Mouse (Mus musculus) heart, embryonic 15.5 days (tissue): Measurements from ENCODE around the gene Olr1. TPM values are rescaled to one million over a fixed set of nuclear protein-coding genes. Genes with fewer than 3 reads are reported as not detected.
"Not testable (repeated sequence)": the region's sequence is repeated elsewhere in the genome, so short reads cannot be mapped to it uniquely, and the experiment has no call there.

Source experiments
- ATAC-seq: fragments of 200-750 bp; cut with Nextera tagmentation; replicated peaks from 2 replicates; pipeline ENCODE4 v1.8.0; 2017; ENCODE audit warnings: low read depth, moderate TSS enrichment; ENCODE audit not compliant: insufficient number of reproducible peaks, insufficient read depth, low FRiP score
- H3K27ac ChIP-seq: fragments of 300-500 bp; sonication (generic); 2 replicates; pipeline ENCODE4 v1.5.1; 2015; ENCODE audit warnings: mild to moderate bottlenecking, inconsistent platforms
- H3K27me3 ChIP-seq: fragments of 300-500 bp; sonication (generic); 2 replicates; pipeline ENCODE4 v1.6.1; 2015; ENCODE audit warnings: inconsistent platforms
- H3K36me3 ChIP-seq: fragments of 300-500 bp; sonication (generic); 2 replicates; pipeline ENCODE4 v1.6.1; 2015; ENCODE audit warnings: mild to moderate bottlenecking, inconsistent platforms
- H3K4me1 ChIP-seq: fragments of 300-500 bp; sonication (generic); replicated peaks from 2 replicates; pipeline ENCODE4 v1.6.1; 2015; ENCODE audit warnings: inconsistent platforms
- H3K4me2 ChIP-seq: fragments of 300-500 bp; sonication (generic); 2 replicates; pipeline ENCODE4 v1.6.1; 2015; ENCODE audit warnings: inconsistent platforms, mild to moderate bottlenecking, moderate library complexity
- H3K4me3 ChIP-seq: fragments of 300-500 bp; sonication (generic); 2 replicates; pipeline ENCODE4 v1.5.1; 2015; ENCODE audit warnings: mild to moderate bottlenecking, inconsistent platforms
- H3K9ac ChIP-seq: fragments of 300-500 bp; sonication (generic); 2 replicates; pipeline ENCODE4 v1.6.1; 2015; ENCODE audit warnings: mild to moderate bottlenecking, inconsistent platforms
- H3K9me3 ChIP-seq: fragments of 300-500 bp; sonication (generic); replicated peaks from 2 replicates; pipeline ENCODE4 v1.6.1; 2016; ENCODE audit warnings: inconsistent platforms
- WGBS: fragments of 180-500 bp; shearing (Covaris S2); methylation state at CpG from one replicate; pipeline ENCODE4 v1.1.7; 2015; ENCODE audit warnings: mixed read lengths; 5-methylcytosine and 5-hydroxymethylcytosine counted together
- polyA plus RNA-seq: library from polyadenylated mRNA; unstranded; fragments of >200 nt; fragmentation: Nextera tagmentation; extraction: Ambion mirVana; gene quantifications from 2 replicates; pipeline ENCODE4 v1.2.1, GENCODE M21; 2015

The Olr1 gene
- polyA plus RNA-seq, 1 experiment from 2014 or later: 0.30 TPM

GRCm38 (mm10) chr6:129510120-129510911, 3.4 kb upstream of the Olr1 start:
- no peak for ATAC-seq
- Histone ChIP-seq H3K4me3 (no peak overlapping the region), H3K36me3 (no peaks in the 10 kb centered on the region), H3K27ac (no peak overlapping the region), H3K9me3 (no peaks in the 10 kb centered on the region), H3K4me1 (peaks cover 6% of the 10 kb centered on the region; the same call in 1 of the 2 replicates), H3K27me3 (no peaks in the 10 kb centered on the region), H3K4me2 (no peak overlapping the region), H3K9ac (no peak overlapping the region)
- WGBS: 71% methylated on average over 6 of the region's 6 CpGs

GRCm38 (mm10) chr6:129503471-129503870, 3.5 kb downstream of the Olr1 start:
- Histone ChIP-seq H3K9ac (no peak overlapping the region), H3K4me1 (no peaks in the 10 kb centered on the region), H3K4me3 (no peak overlapping the region), H3K36me3 (no peaks in the 10 kb centered on the region), H3K27ac (no peak overlapping the region), H3K4me2 (no peak overlapping the region), H3K9me3 (peaks cover 5% of the 10 kb centered on the region; the same call in 1 of the 2 replicates), H3K27me3 (no peaks in the 10 kb centered on the region)
- 74% methylated on average over 2 of the region's 2 CpGs for WGBS
- ATAC-seq: no peak

- not testable (repeated sequence) for H3K27ac ChIP-seq, H3K27me3 ChIP-seq, H3K9ac ChIP-seq, ATAC-seq, H3K4me3 ChIP-seq, H3K9me3 ChIP-seq, H3K4me2 ChIP-seq, H3K4me1 ChIP-seq, H3K36me3 ChIP-seq
- 79% methylated on average over 1 of the region's 1 CpGs for WGBS
These were observed 7.4 kb downstream of the Olr1 start for GRCm38 (mm10) chr6:129499516-129499915.

- H3K4me1 ChIP-seq: no peaks in the 10 kb centered on the region
- 83% methylated on average over 3 of the region's 3 CpGs for WGBS
- H3K36me3 ChIP-seq: no peaks in the 10 kb centered on the region
- H3K9ac ChIP-seq: no peak overlapping the region
- H3K27me3 ChIP-seq: no peaks in the 10 kb centered on the region
- no peak overlapping the region for H3K4me2 ChIP-seq
- no peak for ATAC-seq
- no peak overlapping the region for H3K27ac ChIP-seq
- H3K4me3 ChIP-seq: no peak overlapping the region
- H3K9me3 ChIP-seq: 0 out of 2 replicates have a peak, but pooled peaks cover 3% of the 10 kb centered on the region
These were observed 9.4 kb downstream of the Olr1 start for GRCm38 (mm10) chr6:129497345-129498218.

GRCm38 (mm10) chr6:129494924-129495323, 12.0 kb downstream of the Olr1 start:
- Histone ChIP-seq H3K4me3 (no peak overlapping the region), H3K27ac (no peak overlapping the region), H3K36me3 (no peaks in the 10 kb centered on the region), H3K9me3 (no peaks in the 10 kb centered on the region), H3K4me2 (no peak overlapping the region), H3K9ac (no peak overlapping the region), H3K27me3 (no peaks in the 10 kb centered on the region), H3K4me1 (no peaks in the 10 kb centered on the region)
- no peak for ATAC-seq
- WGBS: 66% methylated on average over 4 of the region's 4 CpGs

- no peak overlapping the region for H3K9ac ChIP-seq
- H3K36me3 ChIP-seq: no peaks in the 10 kb centered on the region
- H3K4me3 ChIP-seq: no peak overlapping the region
- no peaks in the 10 kb centered on the region for H3K9me3 ChIP-seq
- WGBS: 61% methylated on average over 8 of the region's 8 CpGs
- H3K4me2 ChIP-seq: no peak overlapping the region
- H3K4me1 ChIP-seq: no peaks in the 10 kb centered on the region
- ATAC-seq: no peak
- no peaks in the 10 kb centered on the region for H3K27me3 ChIP-seq
- no peak overlapping the region for H3K27ac ChIP-seq
These were observed 26.6 kb downstream of the Olr1 start for GRCm38 (mm10) chr6:129480089-129480958.

- no peak overlapping the region for H3K9ac ChIP-seq
- no peak overlapping the region for H3K4me2 ChIP-seq
- 29% methylated on average over 13 of the region's 13 CpGs for WGBS
- H3K4me3 ChIP-seq: no peak overlapping the region
- no peaks in the 10 kb centered on the region for H3K9me3 ChIP-seq
- no peaks in the 10 kb centered on the region for H3K4me1 ChIP-seq
- no peak for ATAC-seq
- no peaks in the 10 kb centered on the region for H3K27me3 ChIP-seq
- no peak overlapping the region for H3K27ac ChIP-seq
- no peaks in the 10 kb centered on the region for H3K36me3 ChIP-seq
These were observed 30.4 kb downstream of the Olr1 start for GRCm38 (mm10) chr6:129476404-129477126.

GRCm38 (mm10) chr6:129472627-129473026, 34.3 kb downstream of the Olr1 start:
- Histone ChIP-seq H3K9me3 (no peaks in the 10 kb centered on the region), H3K4me1 (no peaks in the 10 kb centered on the region), H3K27ac (no peak overlapping the region), H3K9ac (no peak overlapping the region), H3K4me3 (no peak overlapping the region), H3K27me3 (no peaks in the 10 kb centered on the region), H3K36me3 (no peaks in the 10 kb centered on the region), H3K4me2 (no peak overlapping the region)
- 69% methylated on average over 5 of the region's 5 CpGs for WGBS
- ATAC-seq: no peak

- no peak overlapping the region for H3K4me3 ChIP-seq
- H3K9ac ChIP-seq: no peak overlapping the region
- H3K4me2 ChIP-seq: no peak overlapping the region
- no peak for ATAC-seq
- no peaks in the 10 kb centered on the region for H3K4me1 ChIP-seq
- WGBS: 86% methylated on average over 6 of the region's 6 CpGs
- no peak overlapping the region for H3K27ac ChIP-seq
- no peaks in the 10 kb centered on the region for H3K27me3 ChIP-seq
- no peaks in the 10 kb centered on the region for H3K36me3 ChIP-seq
- no peaks in the 10 kb centered on the region for H3K9me3 ChIP-seq
These were observed 35.6 kb downstream of the Olr1 start for GRCm38 (mm10) chr6:129471386-129471785.

GRCm38 (mm10) chr6:129451411-129452039, 55.4 kb downstream of the Olr1 start, which contains the start of gene Clec1a:
Clec1a (minus strand) TSS chr6:129452000.
- ATAC-seq: no peak
- peak within 1 kb of the TSS; percentile 49 for H3K27ac ChIP-seq

More at GRCm38 (mm10) chr6:129451411-129452039, 55.4 kb downstream of the Olr1 start, which contains the start of gene Clec1a:
- Histone ChIP-seq H3K27me3 (no peaks in the 10 kb centered on the region), H3K9me3 (no peaks in the 10 kb centered on the region), H3K4me3 (peak within 1 kb of the TSS; percentile 33), H3K4me2 (peak within 1 kb of the TSS; percentile 26), H3K9ac (no peak within 1 kb of the TSS), H3K4me1 (no peaks in the 10 kb centered on the region; the same call in 1 of the 2 replicates), H3K36me3 (no peaks in the 10 kb centered on the region)
- 56% methylated on average over 13 of the region's 13 CpGs for WGBS
